Mouse (Mus musculus) C2C12 (cell line): Measurements from ENCODE around the gene Trex1.

Source experiments
- CEBPB ChIP-seq: IDR thresholded peaks from one replicate; pipeline ENCODE4 v1.6.1; 2011; ENCODE audit warnings: low read depth, mild to moderate bottlenecking, control low read depth, moderate library complexity
- CTCF ChIP-seq: IDR thresholded peaks from one replicate; pipeline ENCODE4 v1.5.1; 2011; ENCODE audit not compliant: control insufficient read depth, insufficient read depth, insufficient read length
- MAX ChIP-seq: IDR thresholded peaks from one replicate; pipeline ENCODE4 v1.6.1; 2011; ENCODE audit warnings: mild to moderate bottlenecking, control low read depth
- MYOD1 ChIP-seq: IDR thresholded peaks from one replicate; pipeline ENCODE4 v1.6.1; 2011; ENCODE audit warnings: low read depth; ENCODE audit not compliant: control insufficient read depth, insufficient read length
- MYOG ChIP-seq: IDR thresholded peaks from one replicate; pipeline ENCODE4 v1.6.1; 2011; ENCODE audit not compliant: control insufficient read depth, insufficient read length; ENCODE audit errors: extremely low read depth
- USF1 ChIP-seq: IDR thresholded peaks from one replicate; pipeline ENCODE4 v1.6.1; 2011; ENCODE audit warnings: low read depth, mild to moderate bottlenecking, control low read depth, moderate library complexity

DNA sequence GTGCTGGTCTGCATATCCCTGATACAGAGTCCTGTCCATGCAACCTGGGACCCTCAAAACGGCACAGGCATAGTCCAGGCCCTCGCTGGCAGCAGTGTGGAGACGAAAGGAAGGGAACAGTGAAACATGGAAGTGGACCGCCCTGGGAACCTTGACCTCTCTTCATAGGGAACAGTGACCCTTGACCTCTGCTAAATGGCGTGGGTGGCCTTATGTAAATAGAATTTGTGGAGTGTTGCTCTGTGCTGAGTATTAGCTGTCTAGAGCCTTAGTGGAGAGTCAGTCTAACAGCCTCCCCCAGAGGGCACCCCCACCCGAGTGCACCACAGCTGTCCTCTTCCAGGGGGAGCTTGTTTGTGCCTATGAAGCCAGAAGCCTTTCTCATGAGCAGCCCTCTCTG, 33.3 kb upstream of the Trex1 start:
- TF ChIP-seq CTCF (no peak), MAX (no peak), MYOG (no peak), CEBPB (no peak), MYOD1 (no peak), USF1 (no peak)
